Mouse (Mus musculus) CH12.LX (cell line): Measurements from ENCODE around the gene Dcst1.

Experiments
- CTCF ChIP-seq, 2 experiments: IDR thresholded peaks in 1 of 2; conservative IDR thresholded peaks in 1 of 2; 2 replicates each; pipeline ENCODE4 v1.5.1; 2011 to 2012; ENCODE audit warnings: low read depth in 2 of 2, low read length in 2 of 2, improper control_type of control experiment in 1 of 2, inconsistent platforms in 1 of 2, mild to moderate bottlenecking in 1 of 2, moderate library complexity in 1 of 2
- EP300 ChIP-seq: IDR thresholded peaks from 2 replicates; pipeline ENCODE4 v1.6.1; 2011; ENCODE audit warnings: low read length, improper control_type of control experiment
- HCFC1 ChIP-seq: IDR thresholded peaks from 2 replicates; pipeline ENCODE4 v1.6.1; 2012; ENCODE audit warnings: low read depth, mild to moderate bottlenecking, inconsistent platforms, low read length, improper control_type of control experiment
- MAX ChIP-seq: IDR thresholded peaks from 2 replicates; pipeline ENCODE4 v1.6.1; 2011; ENCODE audit warnings: low read length, improper control_type of control experiment
- MXI1 ChIP-seq: IDR thresholded peaks from 2 replicates; pipeline ENCODE4 v1.6.1; 2011; ENCODE audit warnings: mild to moderate bottlenecking, low read depth, low read length, improper control_type of control experiment
- POLR2A ChIP-seq: IDR thresholded peaks from 2 replicates; pipeline ENCODE4 v1.6.1; 2011; ENCODE audit warnings: low read depth, mild to moderate bottlenecking, improper control_type of control experiment, low read length

DNA sequence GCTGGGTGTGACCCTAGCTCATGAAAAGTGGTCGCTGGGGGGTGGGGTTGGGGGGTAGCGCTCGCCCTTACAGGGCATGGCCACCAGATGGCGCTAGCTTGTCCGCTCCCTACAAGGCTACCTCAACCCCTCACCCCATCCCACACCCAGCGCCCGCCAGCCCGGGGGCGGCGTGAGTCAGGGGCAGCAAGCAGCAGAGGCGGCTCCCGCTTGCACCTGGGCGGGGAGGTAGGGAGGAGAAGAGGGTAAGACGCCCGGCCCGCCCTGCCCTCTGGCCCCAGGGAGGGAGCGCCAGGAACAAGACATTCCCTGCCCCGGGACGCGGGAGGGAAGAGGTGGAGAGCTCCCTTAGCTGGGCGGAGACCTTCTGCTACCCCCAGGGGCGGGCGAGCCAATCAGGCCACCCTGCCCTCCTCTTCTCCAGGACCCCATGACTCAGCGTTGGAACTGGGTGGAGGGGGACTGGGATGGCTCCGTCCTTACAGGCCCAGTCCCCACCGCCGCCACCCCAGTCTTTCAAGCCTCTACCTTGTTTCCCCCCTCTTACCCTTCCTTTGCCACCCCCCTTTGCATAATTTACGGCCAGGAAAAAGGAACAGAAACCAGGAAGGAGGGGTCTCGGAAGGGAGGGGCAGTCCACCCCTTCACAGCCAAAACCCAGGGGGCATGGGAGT lies 13.5 kb upstream of the Dcst1 start:
- TF ChIP-seq POLR2A (peak; percentile 43), CTCF (conservative IDR thresholded peaks at IDR 0.05 in 1 of 2, IDR thresholded peaks at IDR 0.05 in 1 of 2; ENCODE audit: low read depth in 2 of 2, low read length in 2 of 2) (peak; percentile 65 to 85; a peak in 3 of 4 replicates), EP300 (peak; percentile 84), MXI1 (no peak; the same call in 1 of the 2 replicates), MAX (0 out of 2 replicates have a peak, but pooled peaks have one; percentile 41), HCFC1 (no peak)
